Mouse (Mus musculus): ENCODE measurements around the gene Hpcal1. TPM values are rescaled to one million over a fixed set of nuclear protein-coding genes. Genes with fewer than 3 reads are reported as not detected.

Hpcal1 gene
- total RNA-seq, 1 experiment, result 23.5 TPM

DNA sequence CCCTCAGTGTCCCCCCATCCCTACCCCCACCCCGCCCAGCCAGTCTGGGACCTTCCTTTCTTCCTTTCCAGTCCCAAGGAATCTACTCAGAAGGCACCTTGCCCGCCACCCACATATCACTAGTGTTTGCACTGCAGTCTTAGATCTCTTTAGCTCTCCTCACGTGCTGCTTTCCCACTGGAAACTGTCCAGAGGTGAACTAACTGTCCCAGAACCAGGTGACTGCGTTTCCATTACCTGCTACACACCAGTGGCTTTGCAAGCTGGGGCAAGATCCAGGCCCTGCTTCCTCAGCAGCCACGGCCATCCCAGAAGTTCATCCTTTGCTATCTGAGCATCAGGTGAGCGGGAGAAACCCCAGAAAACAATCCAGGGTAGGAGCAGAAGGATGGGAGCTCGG is 41.4 kb downstream of the Hpcal1 start:
- no peaks in the 10 kb centered on the region for H3K36me3 ChIP-seq (ENCODE audit: control insufficient read depth, insufficient read depth, low read length, poor library complexity, severe bottlenecking)
- no peak overlapping the region for H3K4me3 ChIP-seq (ENCODE audit: insufficient read depth in 1 of 2, low read depth in 1 of 2, low read length in 2 of 2, poor library complexity in 1 of 2, severe bottlenecking in 1 of 2)
- no peak for DNase-seq (ENCODE audit: low read depth, low spot score)
- peaks cover 6 to 21% of the 10 kb centered on the region in 2 experiments; a peak in 3 of 4 replicates for H3K4me1 ChIP-seq (ENCODE audit: control insufficient read depth in 2 of 2, insufficient read depth in 2 of 2, low read length in 2 of 2, poor library complexity in 1 of 2)
- no peak overlapping the region; the same call in 1 of the 2 replicates for H3K27ac ChIP-seq (ENCODE audit: insufficient read depth, low read depth, low read length, poor library complexity, severe bottlenecking)
- in situ Hi-C loops (cut with MboI; ENCODE audit: low sequenced_read_pairs in 2 of 2, unreplicated experiment in 2 of 2), result no loop called here
- H3K9ac ChIP-seq (ENCODE audit: insufficient read depth, low read depth, low read length, poor library complexity, severe bottlenecking), result no peak overlapping the region
- TF ChIP-seq HCFC1 (IDR thresholded peaks at IDR 0.05; ENCODE audit: borderline replicate concordance, insufficient read depth, low read length) (no peak), CHD2 (IDR thresholded peaks at IDR 0.05; ENCODE audit: low read depth, low read length) (no peak), ZC3H11A (IDR thresholded peaks at IDR 0.05; ENCODE audit: borderline replicate concordance, low read depth, low read length) (no peak), ZNF384 (IDR thresholded peaks at IDR 0.05; ENCODE audit: low read depth, low read length) (no peak), MAFK (IDR thresholded peaks at IDR 0.05; ENCODE audit: insufficient read depth, low read depth, low read length) (no peak)
- H3K9me3 ChIP-seq (ENCODE audit: control insufficient read depth, insufficient read depth, low read depth, low read length), result no peaks in the 10 kb centered on the region

DNA sequence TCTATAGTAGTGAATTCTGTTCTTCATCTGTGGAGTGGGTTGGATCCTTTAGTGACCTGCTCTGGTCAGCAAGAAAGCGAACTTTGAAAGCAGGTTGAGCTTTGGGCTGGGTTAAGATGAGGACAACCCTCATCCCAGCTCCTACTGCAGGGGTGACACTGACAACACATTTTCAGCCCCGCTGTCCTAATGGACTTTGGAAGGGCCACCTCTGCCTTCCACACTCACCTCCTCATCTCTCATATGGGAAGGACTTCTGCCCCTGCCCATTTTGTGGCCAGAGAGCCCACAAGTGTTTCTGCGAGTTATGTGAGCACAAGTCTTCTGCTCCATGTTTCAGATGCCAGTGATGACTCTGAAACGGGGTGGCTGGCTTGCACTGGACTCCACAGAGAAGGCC is 41.9 kb downstream of the Hpcal1 start:
- Histone ChIP-seq H3K4me3 (ENCODE audit: insufficient read depth in 1 of 2, low read depth in 1 of 2, low read length in 2 of 2, poor library complexity in 1 of 2, severe bottlenecking in 1 of 2) (no peak overlapping the region), H3K9ac (ENCODE audit: insufficient read depth, low read depth, low read length, poor library complexity, severe bottlenecking) (no peak overlapping the region), H3K27ac (ENCODE audit: insufficient read depth, low read depth, low read length, poor library complexity, severe bottlenecking) (no peak overlapping the region), H3K4me1 (ENCODE audit: control insufficient read depth in 2 of 2, insufficient read depth in 2 of 2, low read length in 2 of 2, poor library complexity in 1 of 2) (peaks cover 4 to 20% of the 10 kb centered on the region in 2 experiments; a peak in 3 of 4 replicates), H3K9me3 (ENCODE audit: control insufficient read depth, insufficient read depth, low read depth, low read length) (no peaks in the 10 kb centered on the region), H3K36me3 (ENCODE audit: control insufficient read depth, insufficient read depth, low read length, poor library complexity, severe bottlenecking) (no peaks in the 10 kb centered on the region)
- no peak for DNase-seq (ENCODE audit: low read depth, low spot score)
- TF ChIP-seq HCFC1 (IDR thresholded peaks at IDR 0.05; ENCODE audit: borderline replicate concordance, insufficient read depth, low read length) (no peak), MAFK (IDR thresholded peaks at IDR 0.05; ENCODE audit: insufficient read depth, low read depth, low read length) (no peak), ZNF384 (IDR thresholded peaks at IDR 0.05; ENCODE audit: low read depth, low read length) (no peak), ZC3H11A (IDR thresholded peaks at IDR 0.05; ENCODE audit: borderline replicate concordance, low read depth, low read length) (no peak), CHD2 (IDR thresholded peaks at IDR 0.05; ENCODE audit: low read depth, low read length) (no peak)
- in situ Hi-C loops (cut with MboI; ENCODE audit: low sequenced_read_pairs in 2 of 2, unreplicated experiment in 2 of 2), result no loop called here

DNA sequence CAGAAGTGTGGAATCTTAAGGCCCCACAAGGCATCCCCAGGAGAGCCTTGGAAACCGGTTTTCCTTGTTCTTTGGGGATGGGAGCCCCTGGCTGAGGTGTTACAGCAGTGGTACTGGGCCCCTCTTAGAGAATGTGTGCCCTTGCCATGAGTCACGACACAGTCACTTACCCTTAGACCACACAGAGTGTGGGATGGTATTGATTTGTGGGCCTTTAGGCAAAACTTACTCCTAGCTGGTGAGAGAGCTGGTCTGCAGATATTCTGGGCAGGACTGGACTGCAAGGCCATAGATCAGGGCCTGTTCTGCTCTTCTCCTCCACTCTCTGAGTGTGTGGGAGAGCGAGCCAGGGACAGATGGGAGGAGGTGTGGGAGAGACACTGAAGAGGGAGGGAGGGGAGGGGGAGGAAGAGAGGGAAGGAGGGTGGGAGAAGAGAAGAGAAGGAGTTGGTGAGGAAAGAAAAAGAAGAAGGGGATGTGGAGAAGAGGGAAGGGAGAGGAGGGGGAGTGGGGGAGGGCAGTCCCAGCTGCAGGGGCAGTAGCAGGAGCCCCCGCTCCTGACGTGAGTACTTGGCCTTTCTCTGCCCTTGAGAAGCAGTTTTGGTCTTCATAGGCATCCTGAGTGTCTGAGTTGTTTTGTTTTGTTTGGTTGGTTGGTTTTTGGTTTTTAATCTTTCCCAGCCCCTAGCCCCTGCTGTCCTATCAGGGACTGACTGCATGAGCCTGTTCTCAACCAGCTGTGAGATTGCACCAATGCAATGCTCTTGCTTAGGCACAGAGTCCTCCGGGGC is 42.7 kb downstream of the Hpcal1 start:
- no peaks in the 10 kb centered on the region for H3K9me3 ChIP-seq (ENCODE audit: control insufficient read depth, insufficient read depth, low read depth, low read length)
- TF ChIP-seq MAFK (IDR thresholded peaks at IDR 0.05; ENCODE audit: insufficient read depth, low read depth, low read length), result no peak
- H3K36me3 ChIP-seq (ENCODE audit: control insufficient read depth, insufficient read depth, low read length, poor library complexity, severe bottlenecking), result no peaks in the 10 kb centered on the region
- H3K9ac ChIP-seq (ENCODE audit: insufficient read depth, low read depth, low read length, poor library complexity, severe bottlenecking), result no peak overlapping the region
- no peak overlapping the region for H3K27ac ChIP-seq (ENCODE audit: insufficient read depth, low read depth, low read length, poor library complexity, severe bottlenecking)
- H3K4me3 ChIP-seq (ENCODE audit: insufficient read depth in 1 of 2, low read depth in 1 of 2, low read length in 2 of 2, poor library complexity in 1 of 2, severe bottlenecking in 1 of 2), result no peak overlapping the region
- DNase-seq (ENCODE audit: low read depth, low spot score), result no peak
- peaks cover 2 to 19% of the 10 kb centered on the region in 2 experiments; a peak in 3 of 4 replicates for H3K4me1 ChIP-seq (ENCODE audit: control insufficient read depth in 2 of 2, insufficient read depth in 2 of 2, low read length in 2 of 2, poor library complexity in 1 of 2)
- in situ Hi-C loops (cut with MboI; ENCODE audit: low sequenced_read_pairs in 2 of 2, unreplicated experiment in 2 of 2), result no loop called here

DNA sequence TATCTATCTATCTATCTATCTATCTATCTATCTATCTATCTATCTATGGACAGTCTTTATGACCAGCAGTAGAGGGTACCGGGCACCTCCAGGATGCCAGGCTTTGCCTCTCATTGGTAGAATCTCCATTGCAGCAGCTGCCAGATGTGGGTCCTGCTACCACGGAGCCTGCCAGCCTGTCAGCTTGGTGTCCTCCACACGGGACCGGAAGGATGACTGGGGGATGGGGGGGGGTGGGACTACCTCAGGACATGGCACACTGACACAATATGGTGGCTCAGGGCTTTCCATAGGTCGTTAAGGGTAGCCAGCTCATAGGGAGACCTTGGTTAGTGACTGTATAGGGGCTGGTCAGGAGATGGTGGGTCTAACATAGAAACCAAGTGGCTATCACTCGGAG is 45.7 kb downstream of the Hpcal1 start:
- H3K4me3 ChIP-seq (ENCODE audit: insufficient read depth in 1 of 2, low read depth in 1 of 2, low read length in 2 of 2, poor library complexity in 1 of 2, severe bottlenecking in 1 of 2), result no peak overlapping the region
- in situ Hi-C loops (cut with MboI; ENCODE audit: low sequenced_read_pairs in 2 of 2, unreplicated experiment in 2 of 2), result no loop called here
- no peak for DNase-seq (ENCODE audit: low read depth, low spot score)
- TF ChIP-seq ZC3H11A (IDR thresholded peaks at IDR 0.05; ENCODE audit: borderline replicate concordance, low read depth, low read length), result no peak
- TF ChIP-seq CHD2 (IDR thresholded peaks at IDR 0.05; ENCODE audit: low read depth, low read length), result no peak
- no peak for TF ChIP-seq ZNF384 (IDR thresholded peaks at IDR 0.05; ENCODE audit: low read depth, low read length)
- TF ChIP-seq HCFC1 (IDR thresholded peaks at IDR 0.05; ENCODE audit: borderline replicate concordance, insufficient read depth, low read length), result no peak
- peaks cover 2 to 26% of the 10 kb centered on the region in 2 experiments; a peak in 3 of 4 replicates for H3K4me1 ChIP-seq (ENCODE audit: control insufficient read depth in 2 of 2, insufficient read depth in 2 of 2, low read length in 2 of 2, poor library complexity in 1 of 2)
- H3K9ac ChIP-seq (ENCODE audit: insufficient read depth, low read depth, low read length, poor library complexity, severe bottlenecking), result no peak overlapping the region
- H3K27ac ChIP-seq (ENCODE audit: insufficient read depth, low read depth, low read length, poor library complexity, severe bottlenecking), result no peak overlapping the region
- H3K36me3 ChIP-seq (ENCODE audit: control insufficient read depth, insufficient read depth, low read length, poor library complexity, severe bottlenecking), result no peaks in the 10 kb centered on the region
- H3K9me3 ChIP-seq (ENCODE audit: control insufficient read depth, insufficient read depth, low read depth, low read length), result no peaks in the 10 kb centered on the region

Measured in ES-E14 (cell line).